Mouse (Mus musculus): ENCODE results near the gene Metap2.
A peak's percentile ranks its signal among the peaks of the same experiment; 100 is the strongest.
"Not testable (repeated sequence)": the region's sequence is repeated elsewhere in the genome, so short reads cannot be mapped to it uniquely, and the experiment has no call there.

The Metap2 gene

DNA sequence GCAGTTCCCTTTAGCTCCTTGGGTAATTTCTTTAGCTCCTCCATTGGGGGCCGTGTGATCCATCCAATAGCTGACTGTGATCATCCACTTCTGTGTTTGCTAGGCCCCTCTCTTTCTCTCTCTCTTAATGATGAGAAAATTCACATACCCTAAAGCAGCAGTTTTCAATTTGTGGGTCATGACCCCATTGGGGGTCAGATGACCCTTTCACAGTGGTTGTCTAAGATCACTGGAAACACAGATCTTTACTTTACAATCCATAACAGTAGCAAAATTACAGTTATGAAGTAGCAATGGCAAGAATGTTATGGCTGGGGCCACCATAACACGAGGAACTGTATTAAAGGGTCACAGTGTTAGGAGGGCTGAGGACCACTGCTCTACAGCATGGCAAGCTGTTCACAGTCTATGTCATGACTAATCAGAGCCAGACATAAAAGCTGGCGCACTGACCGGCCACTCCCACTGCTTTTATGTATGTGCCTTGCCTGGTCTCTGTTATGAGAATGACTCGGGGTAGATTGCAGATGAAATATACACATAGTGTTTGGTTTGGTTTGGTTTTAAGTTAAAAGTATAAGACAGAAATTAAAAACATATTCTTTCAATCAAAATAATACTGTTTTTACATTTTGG, 13.0 kb upstream of the Metap2 start:
- DNase-seq, result no peak

DNA sequence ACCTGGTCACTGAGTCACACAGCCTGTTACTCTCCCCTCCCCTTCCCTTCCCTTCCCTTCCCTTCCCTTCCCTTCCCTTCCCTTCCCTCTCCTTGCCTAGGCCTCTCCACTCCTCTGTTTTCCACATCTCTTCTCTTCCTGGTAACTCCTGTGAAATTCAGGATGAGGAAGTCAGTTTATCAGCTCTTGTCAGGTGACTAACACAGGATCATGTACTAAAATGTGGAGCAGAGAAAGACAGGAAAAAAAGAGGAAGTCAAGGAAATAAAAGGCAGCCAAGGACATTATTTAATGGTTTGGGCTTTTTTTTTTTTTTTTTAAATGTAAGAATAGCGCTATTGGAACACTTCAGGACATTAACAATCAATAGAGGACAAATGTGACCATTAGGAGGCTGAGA, 12.1 kb upstream of the Metap2 start:
- DNase-seq, result no peak

DNA sequence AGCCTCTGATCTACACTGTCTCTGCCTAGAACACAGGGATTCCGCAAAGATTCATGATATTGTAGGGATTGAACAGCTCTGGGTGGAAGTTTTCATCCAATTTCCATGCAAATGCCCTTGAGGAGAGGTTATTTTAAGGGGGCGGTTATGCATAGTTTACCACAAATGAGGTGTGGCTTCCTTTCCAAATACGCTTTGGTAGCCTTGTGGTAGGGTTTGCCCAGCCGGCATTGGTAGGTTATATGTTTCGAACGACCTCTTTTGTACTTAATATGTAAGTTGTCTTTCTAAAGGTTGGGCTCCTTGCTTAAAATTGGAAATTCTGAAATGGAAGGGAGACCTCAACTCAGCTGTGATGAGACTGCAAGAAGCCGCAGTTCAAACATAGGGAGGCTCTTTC, 11.6 kb upstream of the Metap2 start:
- no peak for DNase-seq

DNA sequence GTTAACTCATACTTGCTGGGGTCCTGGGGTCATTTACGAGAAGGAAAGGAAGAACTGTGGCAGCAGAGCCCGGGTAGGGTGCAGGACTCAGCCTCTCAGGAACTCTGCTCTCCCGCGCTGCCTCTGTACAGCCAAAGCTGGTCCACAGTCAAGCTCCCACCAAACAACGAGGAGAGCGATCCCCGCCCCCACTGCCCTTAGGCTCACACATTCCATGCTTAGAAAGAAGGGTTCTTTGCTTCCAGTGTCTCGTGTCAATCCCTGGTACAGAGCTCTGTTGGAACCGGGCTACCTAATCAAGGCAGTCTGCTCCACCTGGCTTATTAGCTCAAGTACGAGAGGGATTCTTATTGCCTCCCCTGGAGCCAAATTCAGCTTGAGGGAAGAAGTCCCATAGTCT, 10.5 kb upstream of the Metap2 start:
- no peak for DNase-seq

DNA sequence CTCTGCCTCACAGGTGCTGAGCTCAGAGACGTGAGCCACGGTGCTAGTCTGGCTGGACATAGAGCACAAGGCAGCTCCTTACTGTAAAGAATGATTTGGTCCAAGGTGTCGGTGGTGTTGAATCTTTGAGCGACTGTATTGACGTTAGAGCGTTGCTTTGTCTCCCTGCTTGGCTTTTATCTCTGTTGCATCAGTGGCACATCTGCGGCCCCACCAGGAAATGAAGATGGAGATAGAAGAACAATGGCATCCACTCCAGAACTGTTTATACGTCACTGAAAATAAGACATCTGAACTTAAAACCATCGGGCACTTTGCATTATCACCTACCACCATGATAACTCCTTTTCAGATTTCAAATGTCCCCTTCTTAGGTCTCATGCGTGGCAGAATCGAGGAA, 3.0 kb upstream of the Metap2 start:
- DNase-seq, result no peak

DNA sequence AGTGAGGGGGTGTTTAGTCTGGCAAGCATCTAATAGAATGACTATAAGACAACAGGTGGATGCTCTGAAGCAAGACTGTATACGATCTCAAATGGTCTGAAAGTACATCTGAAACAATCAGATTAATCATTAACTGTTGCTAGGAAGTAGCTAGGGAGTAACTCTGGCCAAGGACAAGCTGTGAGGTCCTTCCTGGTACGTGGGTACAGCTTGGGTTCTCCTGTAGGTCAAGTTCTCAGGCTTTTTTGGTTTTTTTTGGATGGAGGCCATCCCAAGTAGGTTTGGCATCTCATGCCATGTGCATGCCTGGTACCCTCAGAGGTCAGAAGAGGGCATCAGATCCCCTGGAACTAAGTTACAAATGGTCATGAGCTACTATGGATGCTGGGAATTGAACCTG, 2.4 kb upstream of the Metap2 start:
- no peak for DNase-seq

DNA sequence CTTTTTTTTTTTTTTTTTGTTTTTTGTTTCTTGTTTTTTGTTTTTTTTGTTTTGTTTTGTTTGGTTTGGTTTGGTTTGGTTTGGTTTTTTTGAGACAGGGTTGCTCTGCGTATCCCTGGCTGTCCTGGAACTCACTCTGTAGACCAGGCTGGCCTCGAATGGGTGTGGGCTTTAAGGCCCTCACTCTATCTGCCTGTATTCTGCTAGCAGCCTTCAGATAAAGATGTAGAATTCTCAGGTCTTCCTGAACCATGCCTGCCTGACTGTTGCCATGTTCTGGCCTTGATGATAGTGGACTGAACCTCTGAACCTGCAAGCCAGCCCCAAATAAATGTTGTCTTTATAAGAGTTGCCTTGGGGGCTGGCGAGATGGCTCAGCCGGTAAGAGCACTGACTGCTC, 4.3 kb downstream of the Metap2 start:
- DNase-seq, result no peak

DNA sequence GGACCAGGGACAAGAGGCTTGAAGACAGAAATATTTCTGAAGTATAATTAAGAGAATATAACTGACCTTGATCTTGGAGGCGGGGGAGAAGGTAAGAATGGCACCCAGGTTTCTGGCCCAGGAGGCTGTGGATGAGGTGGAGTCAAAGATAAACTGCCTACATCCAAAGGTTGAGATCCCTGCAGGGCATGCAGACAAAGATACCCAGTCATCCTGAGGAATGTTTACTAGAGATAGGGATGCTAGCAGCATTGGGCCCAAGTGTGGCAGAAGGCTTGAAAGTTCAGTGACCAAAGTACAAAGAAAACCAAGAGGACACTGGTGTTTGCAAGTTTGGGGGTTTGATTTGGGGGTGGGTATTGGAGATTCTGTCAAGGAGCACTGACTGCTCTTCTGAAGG, 5.9 kb downstream of the Metap2 start:
- DNase-seq, result no peak

DNA sequence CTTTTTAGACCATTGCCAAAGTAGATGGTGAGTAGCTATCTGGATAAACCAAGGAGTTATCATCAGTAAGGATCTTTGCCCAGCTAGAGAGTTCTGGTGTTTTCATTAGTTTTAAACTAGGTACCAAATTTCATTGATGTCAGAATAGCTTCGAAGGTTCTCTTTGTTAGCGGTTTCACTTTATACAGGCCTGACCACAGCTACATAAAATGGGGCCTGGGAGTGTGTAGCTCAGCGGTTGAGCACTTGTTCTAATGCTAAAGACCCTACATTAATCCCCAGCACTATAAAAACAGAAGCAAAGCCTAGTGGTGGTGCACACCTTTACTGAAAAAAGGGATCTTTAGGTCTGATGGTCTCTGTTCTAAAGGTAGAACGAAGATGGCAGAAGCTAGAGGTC, 6.3 kb downstream of the Metap2 start:
- DNase-seq, result no peak

DNA sequence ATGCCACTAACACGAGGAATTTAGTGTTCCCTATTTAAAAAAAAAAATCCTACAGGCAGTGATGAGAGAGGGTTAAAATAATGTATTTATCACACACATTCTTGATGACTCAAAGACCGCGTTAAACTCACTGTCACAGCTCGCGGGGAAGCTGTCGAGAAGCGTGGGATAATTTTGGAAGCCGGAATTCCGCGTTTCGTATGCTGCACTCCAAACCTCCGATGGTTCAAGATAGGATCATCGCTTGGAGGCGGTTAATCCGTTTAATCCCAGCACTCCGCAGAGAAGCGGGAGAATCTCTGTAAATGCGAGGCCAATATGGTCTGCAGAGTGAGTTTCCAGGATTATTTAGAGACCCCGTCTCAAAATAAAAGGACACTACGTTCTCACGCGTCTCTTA, 6.9 kb downstream of the Metap2 start:
- no peak for DNase-seq

DNA sequence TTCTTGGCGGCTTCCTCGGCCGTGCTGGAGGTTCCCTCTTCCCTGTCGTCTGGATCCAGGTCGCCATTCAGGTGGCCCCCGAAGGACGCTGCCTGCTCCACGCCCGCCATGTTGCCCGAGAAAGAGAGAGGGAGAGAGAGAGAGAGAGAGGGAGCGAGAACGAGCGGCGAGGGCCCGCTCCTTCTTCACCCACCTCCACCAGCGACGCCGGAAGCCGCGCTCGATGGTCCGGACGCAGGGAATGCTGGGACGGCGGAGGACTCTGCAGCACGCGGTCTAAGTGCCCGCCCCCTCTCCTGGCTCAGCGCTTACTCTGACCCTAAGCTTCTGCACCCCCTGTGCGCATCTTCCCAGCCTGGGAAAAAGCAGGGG, 7.3 kb downstream of the Metap2 start:
- DNase-seq, result peak; percentile 91

DNA sequence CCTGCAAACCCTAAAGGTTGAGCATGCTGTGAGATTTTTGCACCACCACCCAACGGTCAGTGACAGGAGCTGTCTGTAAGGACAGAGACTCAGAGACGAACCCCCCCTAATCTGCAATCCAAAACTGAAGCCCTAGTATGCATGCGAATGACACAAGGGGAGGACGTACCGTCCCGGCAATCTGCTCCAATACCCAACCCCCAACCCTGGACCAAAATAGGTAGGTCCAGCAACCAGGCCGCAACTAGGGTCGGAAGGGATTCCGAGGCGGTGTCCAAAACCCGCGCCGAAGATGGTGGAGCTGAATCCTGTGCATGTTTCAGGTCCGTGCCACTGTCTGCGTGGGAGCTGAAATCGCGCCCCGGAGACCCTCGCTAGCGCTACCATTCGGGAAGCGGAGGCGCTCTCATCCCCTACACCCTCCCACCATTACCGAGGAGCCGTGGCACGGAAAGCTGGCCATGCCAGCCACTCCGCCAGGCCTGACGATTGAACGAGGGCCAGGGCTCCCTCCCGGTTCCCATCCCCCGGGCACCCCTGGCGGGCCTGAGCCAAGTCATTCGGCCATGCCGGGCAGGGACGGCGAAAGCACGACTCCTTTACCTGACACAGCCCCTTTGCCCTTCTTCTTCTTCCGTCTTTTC, 7.8 kb downstream of the Metap2 start:
- DNase-seq, result no peak

DNA sequence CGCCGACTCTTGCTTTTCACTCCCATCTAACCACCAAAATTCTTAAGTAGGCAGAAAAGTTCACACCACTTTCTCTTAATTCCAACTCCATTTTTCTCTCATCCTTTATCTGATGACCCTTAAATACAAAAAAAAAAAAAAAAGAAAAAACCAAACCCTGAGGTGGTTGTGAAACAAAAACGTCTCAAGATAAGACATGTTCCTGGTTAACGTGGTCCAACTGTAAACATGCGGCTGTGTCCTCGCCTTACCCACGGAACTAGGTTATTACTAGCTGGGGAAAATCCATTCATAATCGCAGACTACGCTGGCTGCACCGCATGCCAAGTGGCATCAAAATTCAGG, 8.3 kb downstream of the Metap2 start:
- no peak for DNase-seq

DNA sequence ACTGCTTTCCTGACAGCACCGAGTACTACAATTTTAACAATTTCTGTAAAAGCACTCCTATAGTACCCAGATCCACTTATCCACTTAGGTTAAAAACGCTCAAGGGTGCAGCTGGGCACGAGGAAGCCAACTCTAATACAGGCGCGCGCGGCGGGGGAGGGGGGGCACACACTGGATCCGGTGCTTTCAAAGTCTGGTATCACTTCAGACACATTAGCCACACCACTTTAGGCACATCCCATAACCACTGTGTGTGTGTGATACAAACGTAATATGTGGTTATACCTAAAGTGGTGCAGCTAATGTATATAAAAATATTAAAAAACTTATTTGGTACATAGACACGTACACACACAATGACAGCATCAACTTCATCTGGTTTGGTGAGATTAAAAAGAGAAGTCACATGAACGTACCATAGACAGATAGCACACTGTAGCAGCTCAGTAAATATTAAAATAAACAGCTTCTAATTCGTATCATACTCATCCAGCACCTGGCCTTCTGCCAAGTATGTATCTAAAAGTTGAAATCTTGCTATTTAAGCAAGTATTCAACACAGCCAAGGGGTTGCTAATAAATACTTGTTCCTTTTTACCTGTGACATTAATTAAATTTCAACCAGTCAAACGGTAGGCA, 10.9 kb downstream of the Metap2 start:
- DNase-seq, result no peak

DNA sequence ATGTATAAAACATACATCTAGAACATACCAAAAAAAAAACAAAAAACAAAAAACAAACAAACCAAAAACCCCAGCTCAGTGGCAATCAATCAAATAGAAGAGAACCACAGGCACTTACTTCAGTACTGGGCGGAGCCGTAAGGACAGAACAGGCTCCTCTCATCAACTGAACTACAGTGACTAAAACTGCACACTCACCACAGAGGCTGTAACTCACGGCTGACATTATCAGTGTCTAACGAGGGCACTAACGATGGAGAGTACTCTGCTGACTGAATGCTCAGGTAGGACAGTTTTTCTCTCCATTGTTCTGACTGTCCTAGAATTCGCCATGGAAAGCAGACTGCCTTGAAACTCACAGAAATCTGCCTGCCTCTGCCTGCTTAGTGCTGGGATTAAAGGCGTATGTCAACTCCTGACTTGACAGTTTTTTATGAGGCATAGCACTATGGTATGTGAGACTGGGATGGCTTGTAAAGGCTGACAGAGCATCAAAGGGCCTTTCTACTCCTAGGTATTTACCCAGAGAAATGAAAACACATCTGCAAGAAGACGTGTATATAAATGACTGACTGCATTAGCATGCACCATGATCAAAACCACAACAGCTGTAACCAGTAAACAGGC, 14.0 kb downstream of the Metap2 start:
- no peak for DNase-seq

DNA sequence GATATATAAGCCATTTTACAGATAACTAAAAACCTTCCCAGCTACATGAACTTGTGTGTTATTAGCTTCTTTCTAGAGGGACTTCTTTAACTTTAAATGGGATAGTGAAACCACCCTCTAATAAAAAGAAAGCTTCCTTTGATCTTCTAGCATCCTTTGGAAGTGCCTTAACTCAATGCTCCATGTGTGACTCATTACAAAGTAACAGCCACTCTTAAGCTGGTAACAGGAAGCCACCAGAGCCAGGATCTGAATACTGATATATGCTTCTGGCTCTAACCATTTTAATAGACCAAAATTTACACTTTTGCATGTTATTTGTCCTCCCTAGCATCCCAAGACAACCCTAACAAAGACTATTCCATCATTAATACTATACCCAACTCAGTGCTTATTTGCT, 15.0 kb downstream of the Metap2 start:
- no peak for DNase-seq

DNA sequence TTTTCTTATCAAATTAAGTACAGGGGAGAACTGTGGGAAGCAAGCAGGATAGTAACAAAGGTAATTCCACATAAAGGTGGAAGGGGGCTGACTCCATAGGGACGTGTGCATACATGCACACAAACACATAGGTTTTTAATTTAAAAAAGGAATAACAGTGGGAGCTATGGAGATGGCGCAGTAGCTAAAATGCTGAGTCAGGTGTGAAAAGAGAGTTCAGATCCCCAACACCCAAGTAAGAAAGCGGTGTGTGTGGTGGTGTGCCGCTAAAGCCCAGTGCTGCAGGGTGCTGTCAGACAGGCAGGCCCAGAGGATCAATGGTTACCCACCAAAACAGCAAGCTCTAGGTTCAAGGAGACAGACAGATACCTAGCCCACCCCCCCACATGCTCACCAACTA, 18.2 kb downstream of the Metap2 start:
- DNase-seq, result no peak

DNA sequence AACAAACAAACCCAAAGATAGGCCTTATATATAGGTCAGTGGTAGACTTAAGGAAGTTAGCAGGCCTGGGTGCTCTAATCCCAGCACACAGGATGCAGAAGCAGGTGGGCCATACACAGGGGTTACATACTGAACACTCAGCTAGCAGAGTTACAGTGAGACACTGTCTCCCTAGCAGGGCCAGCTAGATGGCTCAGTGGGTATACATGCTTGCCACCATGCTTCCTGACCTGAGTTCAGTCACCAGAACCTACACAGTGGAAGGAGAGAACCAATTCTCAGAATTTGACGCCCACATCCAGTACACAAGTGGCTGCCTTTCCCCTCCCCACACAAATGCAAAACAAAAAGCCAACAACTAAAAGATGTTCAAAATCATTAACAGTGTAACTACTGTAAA, 20.1 kb downstream of the Metap2 start:
- no peak for DNase-seq

DNA sequence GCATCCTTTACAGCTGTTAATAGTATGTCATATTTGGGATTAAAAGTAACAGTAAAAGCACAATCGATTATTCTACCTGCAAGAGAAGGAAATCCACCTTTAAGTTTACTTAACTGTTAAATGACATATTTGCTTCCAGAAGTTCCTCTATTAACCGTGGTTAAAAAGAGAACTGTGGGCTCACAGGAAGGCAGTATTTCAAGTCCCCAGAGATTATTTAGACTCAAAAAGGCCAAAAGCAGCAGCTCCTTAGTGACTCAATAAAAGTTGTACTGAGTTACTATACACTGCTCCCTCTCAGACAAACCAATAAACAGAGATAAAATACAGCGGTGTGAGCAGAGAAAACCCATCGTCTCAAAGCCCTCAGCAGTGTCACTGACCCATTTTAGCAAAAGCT, 28.0 kb downstream of the Metap2 start:
- no peak for DNase-seq

DNA sequence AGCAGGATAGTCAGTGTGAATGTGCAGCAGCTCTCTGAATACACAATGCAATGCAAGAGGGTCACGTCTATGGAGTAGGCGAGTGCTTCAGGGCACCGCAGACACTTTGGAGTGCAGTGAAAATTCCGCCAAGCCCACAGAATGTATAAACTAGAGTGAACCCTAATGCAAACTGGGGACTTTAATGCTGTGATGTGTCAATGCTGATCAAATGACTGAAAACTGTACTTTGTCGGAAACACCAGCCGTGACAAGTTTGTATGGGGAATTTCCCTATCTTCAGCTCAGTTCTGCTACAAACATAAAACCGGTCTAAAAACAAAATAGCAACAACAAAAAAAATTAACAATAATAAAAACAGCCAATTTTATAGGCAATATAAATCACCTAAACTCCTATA, 28.5 kb downstream of the Metap2 start:
- DNase-seq, result no peak

DNA sequence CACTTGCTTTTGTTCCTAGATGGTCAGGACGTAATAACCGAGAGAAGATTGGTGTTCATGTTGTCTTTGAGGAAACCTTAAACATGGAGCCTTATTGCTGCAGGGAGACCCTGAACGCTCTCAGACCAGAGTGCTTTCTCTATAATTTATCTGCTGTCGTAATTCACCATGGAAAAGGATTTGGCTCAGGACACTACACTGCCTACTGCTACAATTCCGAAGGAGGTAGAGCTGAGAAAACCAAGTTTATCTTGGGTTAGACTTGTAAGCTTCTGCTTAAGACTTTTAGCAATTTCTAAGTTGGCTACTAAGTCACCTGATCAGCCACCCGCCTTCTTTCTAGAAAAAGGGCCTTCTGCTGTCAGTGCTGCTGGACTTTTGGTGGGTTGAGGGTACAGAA, 40.8 kb downstream of the Metap2 start:
- no peak for DNase-seq

DNA sequence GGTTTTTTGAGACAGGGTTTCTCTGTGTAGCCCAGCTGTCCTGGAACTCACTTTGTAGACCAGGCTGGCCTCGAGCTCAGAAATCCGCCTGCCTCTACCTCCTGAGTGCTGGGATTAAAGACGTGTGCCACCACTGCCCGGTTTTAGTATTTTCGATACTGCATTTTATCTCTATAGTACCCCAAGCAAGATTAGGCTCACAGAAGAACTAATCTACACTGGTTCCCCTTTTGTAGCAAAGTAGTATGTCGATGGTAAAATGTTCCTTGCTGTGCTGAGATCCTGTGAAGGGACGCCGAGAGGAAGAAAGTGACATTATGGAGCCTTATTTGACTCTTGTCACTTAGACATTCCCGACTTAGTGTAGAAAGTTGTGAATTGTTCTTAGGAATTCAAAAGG, 41.8 kb downstream of the Metap2 start:
- no peak for DNase-seq

DNA sequence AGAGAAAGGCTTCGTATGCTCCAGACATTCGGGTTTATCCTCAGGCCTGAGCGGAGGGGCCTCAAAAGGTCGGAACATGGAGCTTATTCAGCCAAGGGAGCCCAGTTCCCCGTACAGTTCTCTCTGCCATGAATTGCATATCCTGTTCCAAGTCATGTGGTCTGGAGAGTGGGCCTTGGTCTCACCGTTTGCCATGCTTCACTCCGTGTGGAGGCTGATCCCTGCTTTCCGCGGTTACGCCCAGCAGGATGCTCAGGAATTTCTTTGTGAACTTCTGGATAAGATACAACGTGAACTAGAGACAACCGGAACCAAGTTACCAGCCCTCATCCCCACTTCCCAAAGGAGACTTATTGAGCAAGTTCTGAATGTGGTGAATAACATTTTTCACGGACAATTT, 50.2 kb downstream of the Metap2 start:
- no peak for DNase-seq

DNA sequence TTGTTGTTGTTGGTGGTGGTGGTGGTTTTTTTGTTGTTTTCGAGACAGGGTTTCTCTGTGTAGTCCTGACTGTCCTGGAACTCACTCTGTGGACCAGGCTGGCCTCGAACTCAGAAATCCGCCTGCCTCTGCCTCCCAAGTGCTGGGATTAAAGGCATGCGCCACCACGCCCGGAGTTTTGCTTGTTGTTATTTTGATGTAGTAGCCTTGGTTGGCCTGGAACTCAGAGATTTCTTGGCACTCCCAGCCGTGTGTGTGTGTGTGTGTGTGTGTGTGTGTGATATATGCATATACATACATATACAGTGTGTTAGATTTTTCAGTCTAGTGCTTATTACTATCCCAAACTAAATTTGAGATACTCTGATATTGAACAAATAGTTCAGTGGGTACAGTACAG, 61.8 kb downstream of the Metap2 start:
- not testable (repeated sequence) for DNase-seq

DNA sequence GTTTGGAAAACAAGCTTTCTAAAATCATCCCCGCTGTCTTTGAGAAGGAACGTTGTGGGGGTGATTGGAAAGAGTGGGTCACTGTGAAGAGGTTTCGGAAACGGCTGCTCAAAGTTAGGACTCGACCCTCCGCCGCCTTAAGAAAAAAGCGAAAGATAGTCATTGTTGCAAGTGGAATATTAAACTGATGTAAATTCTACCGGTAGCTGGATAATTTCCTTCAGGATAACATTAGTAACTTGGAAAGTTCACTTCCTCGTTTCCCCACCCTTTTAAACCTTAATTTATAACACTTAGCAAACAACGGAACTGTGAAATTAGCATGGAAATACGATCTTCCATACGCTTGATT, 62.5 kb downstream of the Metap2 start:
- no peak for DNase-seq

Measured in right cerebral cortex, postnatal 25 days (tissue).